Mouse (Mus musculus) hindbrain, embryonic 16.5 days (tissue): ENCODE data around the gene Nr4a1. TPM values are rescaled to one million over a fixed set of nuclear protein-coding genes. Genes with fewer than 3 reads are reported as not detected.
A peak's percentile ranks its signal among the peaks of the same experiment; 100 is the strongest.

ENCODE experiments used
- ATAC-seq: fragments of 200-750 bp; cut with Nextera tagmentation; 2 replicates; pipeline ENCODE4 v1.8.0; 2017; ENCODE audit warnings: moderate TSS enrichment, moderate library complexity
- H3K27ac ChIP-seq: fragments of 300-500 bp; sonication (generic); 2 replicates; pipeline ENCODE4 v1.5.1; 2014; ENCODE audit warnings: low read depth, mild to moderate bottlenecking, control low read depth, low read length, moderate library complexity
- H3K27me3 ChIP-seq: fragments of 300-500 bp; sonication (generic); replicated peaks from 2 replicates; pipeline ENCODE4 v1.6.1; 2014; ENCODE audit warnings: low read length; ENCODE audit not compliant: control insufficient read depth, insufficient read depth
- H3K36me3 ChIP-seq: fragments of 300-500 bp; sonication (generic); 2 replicates; pipeline ENCODE4 v1.6.1; 2014; ENCODE audit warnings: mild to moderate bottlenecking, low read length, moderate library complexity, mixed read lengths; ENCODE audit not compliant: control insufficient read depth, insufficient read depth
- H3K4me1 ChIP-seq: fragments of 300-500 bp; sonication (generic); 2 replicates; pipeline ENCODE4 v1.6.1; 2014; ENCODE audit warnings: low read depth, low read length; ENCODE audit not compliant: control insufficient read depth, insufficient read depth
- H3K4me2 ChIP-seq: fragments of 300-500 bp; sonication (generic); 2 replicates; pipeline ENCODE4 v1.6.1; 2014; ENCODE audit warnings: mild to moderate bottlenecking, low read length, control low read depth, moderate library complexity
- H3K4me3 ChIP-seq: fragments of 300-500 bp; sonication (generic); 2 replicates; pipeline ENCODE4 v1.5.1; 2014; ENCODE audit warnings: mild to moderate bottlenecking, low read length, control low read depth, moderate library complexity
- H3K9ac ChIP-seq: fragments of 300-500 bp; sonication (generic); 2 replicates; pipeline ENCODE4 v1.6.1; 2014; ENCODE audit warnings: low read depth, mild to moderate bottlenecking, control low read depth, low read length, moderate library complexity
- H3K9me3 ChIP-seq: fragments of 300-500 bp; sonication (generic); 2 replicates; pipeline ENCODE4 v1.6.1; 2014; ENCODE audit warnings: mild to moderate bottlenecking, low read length, moderate library complexity; ENCODE audit not compliant: control insufficient read depth
- WGBS: fragments of 180-500 bp; shearing (Covaris S2); extraction: QIAGEN DNeasy Blood & Tissue Kit; methylation state at CpG from one replicate; pipeline ENCODE4 v1.1.7; 2014; 5-methylcytosine and 5-hydroxymethylcytosine counted together
- polyA plus RNA-seq: library from polyadenylated mRNA; unstranded; fragments of >200 nt; fragmentation: Nextera tagmentation; extraction: Ambion mirVana; gene quantifications from 2 replicates; pipeline ENCODE4 v1.2.1, GENCODE M21; 2015

Gene Nr4a1
- polyA plus RNA-seq, 1 experiment from 2014 or later, result 7.2 TPM

- peaks cover 12% of the 10 kb centered on the region for H3K4me1 ChIP-seq
- H3K27ac ChIP-seq, result no peak overlapping the region
- WGBS, result 9% methylated on average over 3 of the region's 3 CpGs
- no peaks in the 10 kb centered on the region for H3K36me3 ChIP-seq
- no peak overlapping the region for H3K4me2 ChIP-seq
- no peaks in the 10 kb centered on the region for H3K9me3 ChIP-seq
- H3K4me3 ChIP-seq, result no peak overlapping the region
- H3K9ac ChIP-seq, result no peak overlapping the region
- H3K27me3 ChIP-seq, result no peaks in the 10 kb centered on the region; the same call in 1 of the 2 replicates
- ATAC-seq, result no peak
Observed at GRCm38 (mm10) chr15:101236878-101237277, 17.2 kb upstream of the Nr4a1 start.

- peak; percentile 48 for ATAC-seq
- Histone ChIP-seq H3K27me3 (no peaks in the 10 kb centered on the region; the same call in 1 of the 2 replicates), H3K4me2 (peak overlapping the region; percentile 65), H3K9me3 (no peaks in the 10 kb centered on the region), H3K4me3 (peak overlapping the region; percentile 33), H3K36me3 (no peaks in the 10 kb centered on the region), H3K9ac (peak overlapping the region; percentile 63), H3K4me1 (peaks cover 12% of the 10 kb centered on the region), H3K27ac (no peak overlapping the region)
- 3% methylated on average over 28 of the region's 28 CpGs for WGBS
Observed at GRCm38 (mm10) chr15:101238885-101239511, 15.1 kb upstream of the Nr4a1 start.

- no peaks in the 10 kb centered on the region for H3K36me3 ChIP-seq
- H3K27me3 ChIP-seq, result no peaks in the 10 kb centered on the region; the same call in 1 of the 2 replicates
- H3K9me3 ChIP-seq, result no peaks in the 10 kb centered on the region
- no peak overlapping the region for H3K27ac ChIP-seq
- peaks cover 12% of the 10 kb centered on the region for H3K4me1 ChIP-seq
- H3K4me2 ChIP-seq, result no peak overlapping the region
- no peak for ATAC-seq
- H3K9ac ChIP-seq, result no peak overlapping the region
- WGBS, result 63% methylated on average over 8 of the region's 8 CpGs
- no peak overlapping the region for H3K4me3 ChIP-seq
Observed at GRCm38 (mm10) chr15:101239821-101240220, 14.2 kb upstream of the Nr4a1 start.

- ATAC-seq, result peak; percentile 63
- 12% methylated on average over 10 of the region's 10 CpGs for WGBS
- peak overlapping the region; percentile 57 for H3K9ac ChIP-seq
Observed at GRCm38 (mm10) chr15:101240799-101241204, 13.3 kb upstream of the Nr4a1 start.

GRCm38 (mm10) chr15:101241236-101241635 is 12.8 kb upstream of the Nr4a1 start:
- H3K9me3 ChIP-seq, result no peaks in the 10 kb centered on the region
- peaks cover 12% of the 10 kb centered on the region for H3K4me1 ChIP-seq
- H3K9ac ChIP-seq, result peak overlapping the region; percentile 57
- no peak overlapping the region; the same call in 1 of the 2 replicates for H3K4me3 ChIP-seq
- 66% methylated on average over 9 of the region's 9 CpGs for WGBS
- no peaks in the 10 kb centered on the region; the same call in 1 of the 2 replicates for H3K27me3 ChIP-seq
- peak overlapping the region; percentile 60 for H3K4me2 ChIP-seq
- H3K36me3 ChIP-seq, result no peaks in the 10 kb centered on the region
- H3K27ac ChIP-seq, result no peak overlapping the region
- ATAC-seq, result no peak

More at GRCm38 (mm10) chr15:101240799-101241204, 13.3 kb upstream of the Nr4a1 start:
- Histone ChIP-seq H3K4me3 (peak overlapping the region; percentile 25), H3K36me3 (no peaks in the 10 kb centered on the region), H3K27me3 (no peaks in the 10 kb centered on the region; the same call in 1 of the 2 replicates), H3K27ac (no peak overlapping the region), H3K9me3 (no peaks in the 10 kb centered on the region), H3K4me1 (peaks cover 12% of the 10 kb centered on the region), H3K4me2 (peak overlapping the region; percentile 60)

- H3K9ac ChIP-seq, result no peak overlapping the region
- WGBS, result 83% methylated on average over 9 of the region's 9 CpGs
Observed at GRCm38 (mm10) chr15:101241853-101242252, 12.2 kb upstream of the Nr4a1 start.

GRCm38 (mm10) chr15:101242645-101243044 is 11.4 kb upstream of the Nr4a1 start:
- Histone ChIP-seq H3K27ac (no peak overlapping the region), H3K9me3 (no peaks in the 10 kb centered on the region), H3K4me3 (no peak overlapping the region), H3K4me1 (peaks cover 17% of the 10 kb centered on the region), H3K27me3 (no peaks in the 10 kb centered on the region; the same call in 1 of the 2 replicates), H3K4me2 (no peak overlapping the region), H3K36me3 (no peaks in the 10 kb centered on the region), H3K9ac (no peak overlapping the region)
- WGBS, result 25% methylated on average over 8 of the region's 8 CpGs
- no peak for ATAC-seq

More at GRCm38 (mm10) chr15:101241853-101242252, 12.2 kb upstream of the Nr4a1 start:
- H3K27ac ChIP-seq, result no peak overlapping the region
- H3K4me1 ChIP-seq, result peaks cover 13% of the 10 kb centered on the region
- H3K9me3 ChIP-seq, result no peaks in the 10 kb centered on the region
- H3K4me3 ChIP-seq, result no peak overlapping the region
- H3K27me3 ChIP-seq, result no peaks in the 10 kb centered on the region; the same call in 1 of the 2 replicates
- no peaks in the 10 kb centered on the region for H3K36me3 ChIP-seq
- ATAC-seq, result no peak
- no peak overlapping the region for H3K4me2 ChIP-seq

GRCm38 (mm10) chr15:101244012-101244411 is 10.1 kb upstream of the Nr4a1 start:
- Histone ChIP-seq H3K4me1 (peaks cover 13% of the 10 kb centered on the region), H3K27ac (no peak overlapping the region), H3K9ac (no peak overlapping the region), H3K4me3 (no peak overlapping the region), H3K9me3 (no peaks in the 10 kb centered on the region), H3K4me2 (no peak overlapping the region), H3K27me3 (no peaks in the 10 kb centered on the region; the same call in 1 of the 2 replicates), H3K36me3 (no peaks in the 10 kb centered on the region)
- no peak for ATAC-seq
- 67% methylated on average over 3 of the region's 3 CpGs for WGBS

- H3K4me2 ChIP-seq, result peak overlapping the region; percentile 76
- H3K27me3 ChIP-seq, result no peaks in the 10 kb centered on the region; the same call in 1 of the 2 replicates
- ATAC-seq, result peak; percentile 99
- WGBS, result 2% methylated on average over 55 of the region's 56 CpGs
- H3K36me3 ChIP-seq, result no peaks in the 10 kb centered on the region
- H3K9me3 ChIP-seq, result no peaks in the 10 kb centered on the region
- peaks cover 5% of the 10 kb centered on the region for H3K4me1 ChIP-seq
- peak overlapping the region; percentile 60 for H3K4me3 ChIP-seq
- peak overlapping the region; percentile 76 for H3K9ac ChIP-seq
- peak overlapping the region; percentile 86 for H3K27ac ChIP-seq
Observed at GRCm38 (mm10) chr15:101246231-101247154, 7.6 kb upstream of the Nr4a1 start.
